Mouse (Mus musculus): ENCODE results near the gene Med20. TPM values are rescaled to one million over a fixed set of nuclear protein-coding genes. Genes with fewer than 3 reads are reported as not detected.

Med20 gene
- total and polyA plus RNA-seq, 3 experiments = 45.7 to 62.6 TPM; not detected in 1

GRCm38 (mm10) chr17:47580962-47581361, 30.4 kb upstream of the Med20 start:
- H3K36me3 ChIP-seq (ENCODE audit: control insufficient read depth in 1 of 2, insufficient read depth in 2 of 2, low read length in 2 of 2) = peaks cover 0 to 9% of the 10 kb centered on the region in 2 experiments; a peak in 2 of 4 replicates
- TF ChIP-seq MYC (IDR thresholded peaks at IDR 0.05; ENCODE audit: low read depth, low read length) = no peak
- no peak for TF ChIP-seq CTCF (IDR thresholded peaks at IDR 0.05 in 2 of 3, conservative IDR thresholded peaks at IDR 0.05 in 1 of 3; ENCODE audit: control insufficient read depth in 1 of 3, insufficient read depth in 1 of 3, low read depth in 2 of 3, low read length in 3 of 3, poor library complexity in 1 of 3, severe bottlenecking in 1 of 3)
- no peak for TF ChIP-seq CHD2 (IDR thresholded peaks at IDR 0.05; ENCODE audit: low read length)
- TF ChIP-seq MXI1 (IDR thresholded peaks at IDR 0.05; ENCODE audit: low read depth, low read length) = no peak
- TF ChIP-seq UBTF (IDR thresholded peaks at IDR 0.05; ENCODE audit: borderline replicate concordance, insufficient read depth, low read depth, low read length) = no peak
- no peak for TF ChIP-seq SIN3A (IDR thresholded peaks at IDR 0.05; ENCODE audit: low read length)
- TF ChIP-seq MAX (IDR thresholded peaks at IDR 0.05; ENCODE audit: low read length) = no peak
- no peak for TF ChIP-seq POLR2AphosphoS5 (IDR thresholded peaks at IDR 0.05; ENCODE audit: borderline replicate concordance, low read depth, low read length)
- TF ChIP-seq KAT2A (conservative IDR thresholded peaks at IDR 0.05; ENCODE audit: low read depth, low read length) = no peak

GRCm38 (mm10) chr17:47588517-47588916, 22.9 kb upstream of the Med20 start:
- no peaks in the 10 kb centered on the region for H3K27me3 ChIP-seq (ENCODE audit: control insufficient read depth in 1 of 2, insufficient read depth in 2 of 2, low read length in 2 of 2)
- TF ChIP-seq MAFK (IDR thresholded peaks at IDR 0.05; ENCODE audit: borderline replicate concordance, low read depth, low read length) (no peak), MAX (IDR thresholded peaks at IDR 0.05; ENCODE audit: low read length) (no peak), CHD2 (IDR thresholded peaks at IDR 0.05; ENCODE audit: low read length) (no peak), ZKSCAN1 (IDR thresholded peaks at IDR 0.05; ENCODE audit: low read depth, low read length) (no peak), ZC3H11A (IDR thresholded peaks at IDR 0.05; ENCODE audit: low read depth, low read length) (no peak), TAL1 (IDR thresholded peaks at IDR 0.05; ENCODE audit: low read length) (no peak), SMC3 (IDR thresholded peaks at IDR 0.05; ENCODE audit: low read depth, low read length) (no peak), SIN3A (IDR thresholded peaks at IDR 0.05; ENCODE audit: low read length) (no peak), CTCF (IDR thresholded peaks at IDR 0.05 in 2 of 3, conservative IDR thresholded peaks at IDR 0.05 in 1 of 3; ENCODE audit: control insufficient read depth in 1 of 3, insufficient read depth in 1 of 3, low read depth in 2 of 3, low read length in 3 of 3, poor library complexity in 1 of 3, severe bottlenecking in 1 of 3) (no peak), MYB (IDR thresholded peaks at IDR 0.05; ENCODE audit: low read depth, low read length) (no peak), ELF1 (IDR thresholded peaks at IDR 0.05; ENCODE audit: low read depth, low read length) (no peak), MAZ (IDR thresholded peaks at IDR 0.05; ENCODE audit: low read depth, low read length) (no peak), ZNF384 (IDR thresholded peaks at IDR 0.05; ENCODE audit: low read depth, low read length) (no peak), MXI1 (IDR thresholded peaks at IDR 0.05; ENCODE audit: low read depth, low read length) (no peak), HCFC1 (IDR thresholded peaks at IDR 0.05; ENCODE audit: low read depth, low read length) (no peak)
- peaks cover 0 to 30% of the 10 kb centered on the region in 2 experiments; a peak in 2 of 4 replicates for H3K36me3 ChIP-seq (ENCODE audit: control insufficient read depth in 1 of 2, insufficient read depth in 2 of 2, low read length in 2 of 2)
- H3K79me2 ChIP-seq (ENCODE audit: control insufficient read depth, insufficient read depth, low read length, poor library complexity) = peaks cover 1% of the 10 kb centered on the region
- no peak overlapping the region for H3K9ac ChIP-seq (ENCODE audit: control insufficient read depth, low read depth, low read length, poor library complexity, severe bottlenecking)
- H3K27ac ChIP-seq (ENCODE audit: control insufficient read depth, low read depth, low read length) = no peak overlapping the region
- peaks cover 17 to 32% of the 10 kb centered on the region in 2 experiments for H3K4me1 ChIP-seq (ENCODE audit: control insufficient read depth in 1 of 2, insufficient read depth in 2 of 2, low read length in 2 of 2)
- H3K4me3 ChIP-seq (ENCODE audit: control insufficient read depth in 1 of 2, insufficient read depth in 1 of 2, low read depth in 2 of 2, low read length in 2 of 2) = no peak overlapping the region
- no peak for DNase-seq (ENCODE audit: low read depth, low spot score)
- no peaks in the 10 kb centered on the region for H3K9me3 ChIP-seq (replicated peaks; ENCODE audit: insufficient read depth, low read length)

More at GRCm38 (mm10) chr17:47580962-47581361, 30.4 kb upstream of the Med20 start:
- Histone ChIP-seq H3K4me1 (ENCODE audit: control insufficient read depth in 1 of 2, insufficient read depth in 2 of 2, low read length in 2 of 2) (peaks cover 9 to 10% of the 10 kb centered on the region in 2 experiments; a peak in 3 of 4 replicates), H3K9ac (ENCODE audit: control insufficient read depth, low read depth, low read length, poor library complexity, severe bottlenecking) (no peak overlapping the region), H3K27ac (ENCODE audit: control insufficient read depth, low read depth, low read length) (no peak overlapping the region), H3K9me3 (replicated peaks; ENCODE audit: insufficient read depth, low read length) (no peaks in the 10 kb centered on the region), H3K4me3 (ENCODE audit: control insufficient read depth in 1 of 2, insufficient read depth in 1 of 2, low read depth in 2 of 2, low read length in 2 of 2) (no peak overlapping the region), H3K27me3 (ENCODE audit: control insufficient read depth in 1 of 2, insufficient read depth in 2 of 2, low read length in 2 of 2) (no peaks in the 10 kb centered on the region), H3K79me2 (ENCODE audit: control insufficient read depth, insufficient read depth, low read length, poor library complexity) (no peaks in the 10 kb centered on the region)
- no peak for DNase-seq (ENCODE audit: low read depth, low spot score)
